Mouse (Mus musculus) liver, adult 2 months (tissue): ENCODE data around the gene Mrpl38.

ENCODE experiments used
- CTCF ChIP-seq: fragments of 200-500 bp; IDR thresholded peaks from 2 replicates; pipeline ENCODE4 v1.5.1; 2011; ENCODE audit warnings: low read depth, low read length, control low read depth
- POLR2A ChIP-seq: fragments of 200-500 bp; IDR thresholded peaks from 2 replicates; pipeline ENCODE4 v1.6.1; 2011; ENCODE audit warnings: low read length, control low read depth; ENCODE audit not compliant: insufficient read depth; ENCODE audit errors: extremely low read depth

DNA sequence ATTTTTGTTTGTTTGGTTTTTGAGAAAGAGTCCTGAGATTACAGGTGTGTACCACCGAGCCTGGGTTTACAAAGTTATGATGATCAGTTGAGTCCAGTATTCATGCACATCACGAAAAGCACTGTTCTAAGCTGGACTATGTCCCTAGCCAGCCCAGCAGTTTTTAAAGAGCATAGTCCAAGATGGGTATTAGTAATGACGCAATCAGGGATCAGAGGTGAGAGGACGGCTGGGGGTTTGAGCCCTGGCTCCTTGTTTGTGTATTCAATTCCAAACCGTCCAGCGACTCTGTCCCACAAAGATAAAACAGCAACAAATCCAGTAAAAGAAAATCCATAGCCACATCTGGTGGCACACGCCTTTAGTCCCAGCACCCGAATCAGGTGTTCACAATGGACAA is 50.5 kb downstream of the Mrpl38 start:
- TF ChIP-seq POLR2A (no peak), CTCF (no peak)
